Mouse (Mus musculus) cerebellum, adult 8-10 months (tissue): ENCODE results near the gene Jag1.

Experiments
- DNase-seq: peaks from one replicate; pipeline ENCODE4 v3.0.0; 2022

Jag1 gene

GRCm38 (mm10) chr2:137116025-137116674 lies at the start of gene Jag1:
Gene Jag1, minus strand, starts transcription at chr2:137116644.
- DNase-seq, result peak; percentile 9

DNA sequence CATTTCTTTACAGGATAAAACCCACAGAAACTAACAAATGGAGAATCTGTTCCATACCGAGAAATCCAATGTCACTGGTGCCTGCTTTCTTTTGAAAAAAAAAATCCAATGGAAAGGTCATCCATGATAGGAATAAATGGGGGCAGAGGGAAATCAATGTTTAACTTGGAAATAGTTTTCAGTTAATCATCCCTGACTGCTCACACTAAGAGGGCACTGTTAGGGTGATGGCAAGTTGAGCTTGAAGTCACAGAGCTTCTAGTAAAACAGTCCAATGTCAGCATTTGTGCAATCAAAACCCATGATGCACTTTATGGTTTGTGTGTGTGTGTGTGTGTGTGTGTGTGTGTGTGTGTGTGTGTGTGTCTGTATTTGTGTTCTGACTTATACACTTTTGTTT lies 39.6 kb upstream of the Jag1 start:
- no peak for DNase-seq

DNA sequence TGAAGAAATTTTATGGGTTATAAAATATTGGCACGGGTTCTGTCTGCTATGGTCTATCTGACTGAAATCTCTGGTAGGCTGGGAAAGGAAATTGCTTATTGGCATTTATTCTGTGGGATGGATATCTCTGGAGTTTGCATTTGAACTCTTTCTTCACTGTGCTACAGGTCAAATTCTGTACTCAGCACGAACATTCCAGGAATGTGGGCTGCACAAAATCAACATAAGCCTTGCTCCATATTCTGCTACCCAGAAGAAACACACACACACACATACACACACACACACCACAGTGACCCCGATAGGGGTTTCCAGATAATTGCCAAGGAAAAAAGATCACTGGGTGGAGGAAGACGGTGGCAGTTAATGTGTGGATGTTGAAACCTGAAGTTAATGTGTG lies 37.4 kb upstream of the Jag1 start:
- no peak for DNase-seq

DNA sequence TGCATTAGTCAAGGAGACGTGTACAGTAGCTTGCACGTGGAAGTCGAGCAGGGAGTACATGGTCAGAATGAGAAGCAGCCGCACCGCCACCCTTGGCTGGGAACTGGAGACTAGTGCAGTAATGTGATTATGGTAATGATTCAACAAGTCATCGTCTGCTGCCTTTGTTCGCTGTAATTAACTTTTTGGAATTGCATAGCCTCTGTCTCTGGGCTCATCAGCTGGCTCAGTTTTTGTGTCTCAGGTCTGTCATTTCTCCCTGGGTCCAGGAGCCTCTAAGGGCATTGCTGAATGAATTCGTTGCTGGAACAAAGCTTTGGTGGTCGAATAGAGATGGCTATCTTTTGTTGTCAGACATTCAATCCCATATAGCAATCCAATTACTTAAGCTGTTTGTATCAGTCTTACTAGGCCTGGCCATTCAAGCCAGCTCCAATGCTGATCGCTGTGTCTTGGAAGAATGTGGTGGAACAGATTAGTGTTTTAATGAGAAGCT lies 36.8 kb upstream of the Jag1 start:
- DNase-seq, result no peak

GRCm38 (mm10) chr2:137150953-137151352 lies 34.5 kb upstream of the Jag1 start:
- DNase-seq, result no peak

GRCm38 (mm10) chr2:137146938-137147666 lies 30.7 kb upstream of the Jag1 start:
- no peak for DNase-seq

DNA sequence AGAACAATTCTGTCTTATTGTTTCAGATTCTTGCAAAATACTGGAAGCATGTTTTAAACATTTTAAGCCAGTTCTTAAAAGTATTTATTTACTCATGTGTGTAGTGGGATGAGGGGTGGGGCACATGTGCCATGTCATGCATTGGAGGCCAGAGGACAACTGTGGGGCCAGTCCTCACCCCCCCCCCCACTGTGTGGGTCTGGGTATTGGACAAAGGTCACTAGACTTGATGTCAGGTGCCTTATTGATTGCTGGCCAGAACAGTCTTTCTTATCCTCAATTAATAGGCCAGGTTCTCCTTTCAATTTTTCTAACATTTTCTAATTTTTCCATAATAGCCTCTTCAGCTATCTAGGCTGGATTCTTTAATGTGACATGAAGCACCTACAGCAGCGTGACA lies 21.6 kb upstream of the Jag1 start:
- DNase-seq, result no peak

- DNase-seq, result no peak
Measured at GRCm38 (mm10) chr2:137134035-137134434, 17.6 kb upstream of the Jag1 start.

DNA sequence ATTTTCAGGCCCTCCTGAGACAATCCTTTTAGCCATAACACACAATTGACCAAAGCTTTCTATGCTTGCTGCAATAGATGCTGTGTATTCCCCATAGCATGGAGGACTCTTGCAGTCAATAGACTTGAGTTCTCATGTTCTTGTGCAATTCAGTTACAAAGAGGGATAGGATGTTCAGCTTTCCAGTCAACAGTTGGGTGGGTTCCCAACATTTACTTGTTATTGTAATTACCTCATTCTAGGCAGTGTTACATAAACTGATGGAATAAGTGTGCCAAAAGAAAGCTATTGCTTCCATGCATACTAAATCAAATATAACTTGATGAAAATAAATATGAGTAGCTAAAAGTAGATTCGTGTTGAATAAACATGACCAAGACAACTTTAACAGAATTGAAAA lies 8.4 kb upstream of the Jag1 start:
- no peak for DNase-seq

GRCm38 (mm10) chr2:137117321-137117690 lies 862 bp upstream of the Jag1 start:
- DNase-seq, result peak; percentile 35

DNA sequence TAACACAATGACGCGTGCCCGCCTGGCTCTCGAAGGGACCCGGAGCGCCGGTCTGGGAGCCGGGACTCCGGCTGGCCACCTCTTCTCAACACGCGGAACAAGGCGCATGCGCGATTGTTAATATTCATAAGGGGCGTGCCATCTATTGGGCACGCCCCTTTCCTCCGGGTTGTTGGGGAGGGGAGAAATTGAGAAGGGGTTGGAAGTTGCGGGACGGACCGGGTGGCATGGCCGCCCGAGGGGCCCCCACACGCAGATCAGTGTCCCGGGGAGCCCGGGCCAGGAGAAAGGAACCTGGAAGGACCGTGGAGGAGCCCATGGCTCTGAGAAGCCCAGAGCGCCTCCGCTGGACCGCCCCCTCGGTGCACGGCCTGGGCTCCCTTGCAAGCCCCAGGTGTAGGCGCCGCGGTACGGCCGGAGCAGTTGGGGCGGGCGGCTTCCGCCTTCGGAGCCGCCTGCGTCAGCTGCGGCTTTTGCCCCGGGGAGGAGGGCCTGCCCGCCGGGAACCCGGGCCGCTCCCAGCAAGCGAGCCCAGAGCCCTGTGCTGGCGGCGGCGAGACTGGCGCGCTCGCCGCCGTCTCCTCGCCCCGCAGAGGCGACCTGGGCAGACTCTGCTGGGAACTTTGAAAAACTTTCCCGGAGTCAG lies 354 bp upstream of the Jag1 start:
- peak; percentile 40 for DNase-seq

DNA sequence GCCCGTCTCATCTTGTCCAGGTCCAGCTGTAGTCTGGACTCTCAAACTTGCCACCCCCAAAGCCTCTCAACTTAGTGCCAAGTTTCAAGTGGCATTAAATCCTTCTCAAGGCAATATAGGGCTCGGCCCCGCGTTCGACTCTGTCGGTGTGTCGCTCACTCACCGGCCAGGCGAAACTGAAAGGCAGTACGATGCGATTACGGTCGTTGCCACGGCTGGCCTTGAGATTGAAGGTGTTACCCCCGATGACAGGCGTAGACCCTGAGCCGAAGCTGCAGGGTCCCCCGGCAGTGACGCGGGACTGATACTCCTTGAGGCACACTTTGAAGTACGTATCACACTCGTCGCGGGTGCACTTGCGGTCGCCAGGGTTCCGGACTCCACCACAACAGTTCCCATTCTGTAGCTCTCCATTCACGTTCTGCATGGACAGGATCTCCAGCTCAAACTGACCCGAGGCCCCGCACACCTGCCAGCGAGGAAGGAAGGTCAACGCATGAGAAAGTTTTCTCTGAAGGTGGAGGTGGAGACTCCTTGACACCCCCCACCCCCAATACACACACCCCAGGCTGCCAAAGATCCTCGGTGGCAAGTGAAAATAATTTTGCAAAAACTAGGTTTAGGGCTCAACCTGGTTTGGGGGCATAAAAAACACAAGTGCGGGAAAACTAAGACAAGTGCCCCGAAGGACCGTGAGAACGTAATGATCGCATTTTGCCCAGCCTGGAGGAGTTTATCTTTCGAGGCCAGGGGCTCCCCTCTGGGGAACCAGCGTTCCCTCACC lies 1.0 kb downstream of the Jag1 start:
- no peak for DNase-seq

DNA sequence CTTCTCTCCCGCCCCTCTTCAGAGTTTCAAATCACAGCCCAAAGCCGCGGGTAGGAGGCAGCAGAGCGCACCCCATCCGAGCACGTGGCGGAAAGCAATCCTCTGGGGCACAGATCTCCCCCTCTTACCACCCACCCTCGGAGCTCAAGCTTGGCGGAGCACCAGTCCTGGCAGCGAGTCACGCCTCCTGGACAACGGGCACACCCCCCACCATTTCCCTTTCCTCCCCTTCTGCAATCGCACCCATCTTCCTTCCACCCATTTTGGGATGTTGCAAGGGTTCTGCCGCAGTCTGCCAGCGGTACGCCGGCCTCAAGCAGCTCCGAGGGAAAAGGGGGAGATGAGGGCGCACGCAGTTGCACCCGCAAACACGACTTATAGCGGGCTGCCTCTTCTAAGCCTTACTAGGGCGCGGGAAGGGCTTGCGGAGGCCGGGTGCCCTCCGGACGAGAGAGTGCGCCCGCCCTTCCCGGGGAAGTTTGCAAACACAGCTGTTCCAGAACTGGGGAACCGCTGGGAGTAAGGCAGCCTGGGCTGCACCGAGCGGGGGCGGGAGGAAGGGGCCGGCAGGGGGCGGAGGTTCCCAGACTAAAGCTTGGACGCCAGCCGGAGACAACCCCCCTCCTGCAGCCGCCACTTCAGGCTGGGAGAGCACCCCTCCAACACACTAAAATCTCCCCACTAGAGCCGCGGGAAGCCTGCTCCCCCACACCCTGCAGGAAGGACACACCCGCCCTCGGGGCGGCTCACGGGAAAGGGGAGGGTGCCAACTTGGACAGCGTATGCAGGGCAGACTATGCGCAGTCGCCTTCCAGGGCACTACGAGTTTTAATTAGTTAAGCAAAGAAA lies 2.0 kb downstream of the Jag1 start:
- DNase-seq, result peak; percentile 20

DNA sequence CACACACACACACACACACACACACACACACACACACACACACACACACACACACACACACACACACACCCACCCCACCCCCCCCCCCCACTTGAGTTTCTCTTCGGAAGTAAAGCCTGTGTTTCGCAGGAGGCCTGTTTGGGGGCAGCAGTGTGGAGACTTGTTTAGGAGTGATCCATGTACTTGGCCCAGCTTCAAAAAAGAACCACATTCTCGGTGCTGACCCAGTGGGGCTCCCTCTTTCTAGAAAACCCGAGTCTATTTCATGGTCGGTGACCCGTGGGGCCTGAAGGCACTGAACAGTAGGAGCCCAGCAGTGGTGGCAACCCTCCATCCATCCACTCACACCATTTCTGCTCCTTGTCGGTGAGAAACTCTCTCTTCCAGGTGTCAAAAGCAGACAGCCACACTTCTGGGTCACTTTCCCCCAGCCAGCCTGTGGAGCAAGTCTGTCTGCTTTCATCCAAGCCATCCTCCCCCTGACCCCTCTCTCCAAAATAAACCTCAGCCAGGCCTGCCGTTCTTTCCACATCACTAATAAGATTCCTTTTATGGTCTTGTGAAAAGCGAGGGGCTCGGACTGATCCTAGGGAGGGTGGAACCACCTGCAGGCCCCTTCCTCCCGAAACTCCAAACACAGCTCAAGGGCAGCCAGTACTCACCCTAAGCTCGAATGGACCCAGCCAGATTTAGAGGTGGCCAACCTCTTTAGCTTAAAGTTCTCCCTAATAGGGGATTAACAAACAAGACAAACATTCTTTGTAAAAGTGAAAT lies 3.0 kb downstream of the Jag1 start:
- DNase-seq, result no peak

GRCm38 (mm10) chr2:137110214-137110898 lies 6.1 kb downstream of the Jag1 start:
- no peak for DNase-seq

- no peak for DNase-seq
Measured at GRCm38 (mm10) chr2:137109321-137110213, 6.9 kb downstream of the Jag1 start.

GRCm38 (mm10) chr2:137107946-137108345 lies 8.5 kb downstream of the Jag1 start:
- DNase-seq, result no peak

DNA sequence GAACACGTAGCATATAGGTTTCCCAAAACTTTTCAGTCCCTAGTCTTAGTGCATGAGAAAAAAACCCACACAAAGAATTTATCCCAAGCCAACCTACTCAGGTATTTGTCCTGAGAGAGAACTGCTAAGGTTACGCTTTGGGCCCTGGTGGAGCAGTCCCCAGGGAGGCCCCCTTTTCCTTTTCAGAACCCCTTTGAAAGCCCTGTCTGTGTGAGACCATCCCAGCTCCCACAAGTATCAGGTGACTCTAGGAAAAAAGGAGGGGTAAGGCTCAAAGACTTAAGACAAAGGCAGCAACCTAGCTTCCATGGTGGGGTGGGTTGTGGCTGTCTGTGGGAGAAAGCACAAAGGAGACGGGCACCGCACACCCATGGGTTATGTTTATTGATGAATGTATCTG lies 9.2 kb downstream of the Jag1 start:
- DNase-seq, result no peak

- DNase-seq, result no peak
Measured at GRCm38 (mm10) chr2:137101074-137101473, 15.4 kb downstream of the Jag1 start.
